Mouse (Mus musculus): ENCODE data around the gene Itga5. TPM values are rescaled to one million over a fixed set of nuclear protein-coding genes. Genes with fewer than 3 reads are reported as not detected.

Gene Itga5
- total and polyA plus RNA-seq, 2 experiments from 2014 or later = 3.2 to 3.5 TPM

GRCm38 (mm10) chr15:103301547-103302340 is 64.8 kb downstream of the Itga5 start:
- Histone ChIP-seq H3K9ac (no peak overlapping the region), H3K36me3 (ENCODE audit: insufficient read depth) (0 out of 2 replicates have a peak, but pooled peaks cover 8% of the 10 kb centered on the region), H3K9me3 (ENCODE audit: low read length) (no peaks in the 10 kb centered on the region), H3K4me2 (ENCODE audit: low read depth) (no peak overlapping the region), H3K4me1 (ENCODE audit: insufficient read depth) (peaks cover 43% of the 10 kb centered on the region), H3K4me3 (ENCODE audit: low read depth, low read length) (no peak overlapping the region), H3K27me3 (ENCODE audit: insufficient read depth, low read length) (no peaks in the 10 kb centered on the region), H3K27ac (ENCODE audit: low read depth, low read length) (peak overlapping the region; percentile 47; the same call in 1 of the 2 replicates)
- ATAC-seq (no peak), DNase-seq (no peak)
- WGBS = 41% methylated on average over 5 of the region's 5 CpGs
- TF ChIP-seq CTCF (IDR thresholded peaks at IDR 0.05; ENCODE audit: low read depth) = no peak

- Histone ChIP-seq H3K27me3 (ENCODE audit: insufficient read depth, low read length) (no peaks in the 10 kb centered on the region), H3K4me2 (ENCODE audit: low read depth) (no peak overlapping the region), H3K9me3 (ENCODE audit: low read length) (no peaks in the 10 kb centered on the region), H3K9ac (no peak overlapping the region), H3K4me3 (ENCODE audit: low read depth, low read length) (no peak overlapping the region), H3K36me3 (ENCODE audit: insufficient read depth) (0 out of 2 replicates have a peak, but pooled peaks cover 11% of the 10 kb centered on the region), H3K27ac (ENCODE audit: low read depth, low read length) (peak overlapping the region; percentile 93), H3K4me1 (ENCODE audit: insufficient read depth) (peaks cover 38% of the 10 kb centered on the region)
- WGBS = 9% methylated on average over 2 of the region's 2 CpGs
- DNase-seq (no peak), ATAC-seq (no peak)
- TF ChIP-seq CTCF (IDR thresholded peaks at IDR 0.05; ENCODE audit: low read depth) = no peak
Observed at GRCm38 (mm10) chr15:103301046-103301445, 65.5 kb downstream of the Itga5 start.

- Histone ChIP-seq H3K4me1 (ENCODE audit: insufficient read depth) (peaks cover 33% of the 10 kb centered on the region), H3K36me3 (ENCODE audit: insufficient read depth) (peaks cover 15% of the 10 kb centered on the region), H3K9me3 (ENCODE audit: low read length) (no peaks in the 10 kb centered on the region), H3K4me3 (ENCODE audit: low read depth, low read length) (no peak overlapping the region), H3K27me3 (ENCODE audit: insufficient read depth, low read length) (no peaks in the 10 kb centered on the region), H3K4me2 (ENCODE audit: low read depth) (peak overlapping the region; percentile 56), H3K9ac (peak overlapping the region; percentile 56), H3K27ac (ENCODE audit: low read depth, low read length) (peak overlapping the region; percentile 93)
- DNase-seq (no peak), ATAC-seq (no peak)
- WGBS = 0% methylated on average over 2 of the region's 2 CpGs
- TF ChIP-seq CTCF (IDR thresholded peaks at IDR 0.05; ENCODE audit: low read depth) = no peak
Observed at GRCm38 (mm10) chr15:103300560-103300959, 66.0 kb downstream of the Itga5 start.

GRCm38 (mm10) chr15:103300067-103300471 is 66.5 kb downstream of the Itga5 start:
- Histone ChIP-seq H3K27ac (ENCODE audit: low read depth, low read length) (peak overlapping the region; percentile 93), H3K4me1 (ENCODE audit: insufficient read depth) (peaks cover 32% of the 10 kb centered on the region), H3K4me2 (ENCODE audit: low read depth) (peak overlapping the region; percentile 56), H3K4me3 (ENCODE audit: low read depth, low read length) (peak overlapping the region; percentile 26), H3K27me3 (ENCODE audit: insufficient read depth, low read length) (no peaks in the 10 kb centered on the region), H3K36me3 (ENCODE audit: insufficient read depth) (peaks cover 18% of the 10 kb centered on the region), H3K9ac (peak overlapping the region; percentile 56), H3K9me3 (ENCODE audit: low read length) (no peaks in the 10 kb centered on the region)
- WGBS = 3% methylated on average over 18 of the region's 18 CpGs
- ATAC-seq (peak; percentile 66), DNase-seq (peak; percentile 87)
- no peak for TF ChIP-seq CTCF (IDR thresholded peaks at IDR 0.05; ENCODE audit: low read depth)

- no peak for TF ChIP-seq CTCF (IDR thresholded peaks at IDR 0.05; ENCODE audit: low read depth)
- 0 out of 2 replicates have a peak, but pooled peaks have one; percentile 6 for ATAC-seq
- WGBS = 10% methylated on average over 8 of the region's 8 CpGs
- H3K9me3 ChIP-seq (ENCODE audit: low read length) = no peaks in the 10 kb centered on the region
- H3K4me1 ChIP-seq (ENCODE audit: insufficient read depth) = peaks cover 31% of the 10 kb centered on the region
- no peaks in the 10 kb centered on the region for H3K27me3 ChIP-seq (ENCODE audit: insufficient read depth, low read length)
- H3K27ac ChIP-seq (ENCODE audit: low read depth, low read length) = peak overlapping the region; percentile 93
- DNase-seq = peak; percentile 61
- peak overlapping the region; percentile 56 for H3K4me2 ChIP-seq (ENCODE audit: low read depth)
- H3K9ac ChIP-seq = peak overlapping the region; percentile 56
- peak overlapping the region; percentile 26 for H3K4me3 ChIP-seq (ENCODE audit: low read depth, low read length)
- peaks cover 18% of the 10 kb centered on the region for H3K36me3 ChIP-seq (ENCODE audit: insufficient read depth)
Observed at GRCm38 (mm10) chr15:103299644-103300043, 66.9 kb downstream of the Itga5 start.

- H3K4me1 ChIP-seq (ENCODE audit: insufficient read depth) = peaks cover 25% of the 10 kb centered on the region
Observed at GRCm38 (mm10) chr15:103298861-103299616, 67.5 kb downstream of the Itga5 start.

More at GRCm38 (mm10) chr15:103298861-103299616, 67.5 kb downstream of the Itga5 start:
- Histone ChIP-seq H3K4me3 (ENCODE audit: low read depth, low read length) (no peak overlapping the region), H3K36me3 (ENCODE audit: insufficient read depth) (peaks cover 18% of the 10 kb centered on the region), H3K4me2 (ENCODE audit: low read depth) (peak overlapping the region; percentile 56; the same call in 1 of the 2 replicates), H3K27ac (ENCODE audit: low read depth, low read length) (peak overlapping the region; percentile 93), H3K27me3 (ENCODE audit: insufficient read depth, low read length) (no peaks in the 10 kb centered on the region), H3K9ac (peak overlapping the region; percentile 56), H3K9me3 (ENCODE audit: low read length) (no peaks in the 10 kb centered on the region)
- ATAC-seq = no peak
- no peak for TF ChIP-seq CTCF (IDR thresholded peaks at IDR 0.05; ENCODE audit: low read depth)
- WGBS = 46% methylated on average over 5 of the region's 5 CpGs
- no peak for DNase-seq

All from forebrain, postnatal 0 days (tissue).